Mouse (Mus musculus) midbrain, embryonic 14.5 days (tissue): Measurements from ENCODE around the gene March8. TPM values are rescaled to one million over a fixed set of nuclear protein-coding genes. Genes with fewer than 3 reads are reported as not detected.
"Not testable (repeated sequence)": the region's sequence is repeated elsewhere in the genome, so short reads cannot be mapped to it uniquely, and the experiment has no call there.

Experiments used
- ATAC-seq: fragments of 200-750 bp; cut with Nextera tagmentation; 2 replicates; pipeline ENCODE4 v1.8.0; 2017; ENCODE audit warnings: moderate number of reproducible peaks, moderate library complexity; ENCODE audit not compliant: low FRiP score, low TSS enrichment
- DNase-seq: peaks from one replicate; pipeline ENCODE4 v3.0.0-alpha.2; 2015
- H3K27ac ChIP-seq: fragments of 300-500 bp; sonication (generic); replicated peaks from 2 replicates; pipeline ENCODE4 v1.5.1; 2014; ENCODE audit warnings: mild to moderate bottlenecking, low read depth, low read length, moderate library complexity
- H3K27me3 ChIP-seq: fragments of 300-500 bp; sonication (generic); 2 replicates; pipeline ENCODE4 v1.6.1; 2014; ENCODE audit warnings: low read length, control low read depth, mixed read lengths; ENCODE audit not compliant: control insufficient read depth, insufficient read depth
- H3K36me3 ChIP-seq: fragments of 300-500 bp; sonication (generic); 2 replicates; pipeline ENCODE4 v1.6.1; 2014; ENCODE audit warnings: low read length, control low read depth; ENCODE audit not compliant: control insufficient read depth, insufficient read depth
- H3K4me1 ChIP-seq: fragments of 300-500 bp; sonication (generic); 2 replicates; pipeline ENCODE4 v1.6.1; 2014; ENCODE audit warnings: mild to moderate bottlenecking, antibody characterized with exemption, low read length, control low read depth; ENCODE audit not compliant: control insufficient read depth, insufficient read depth
- H3K4me2 ChIP-seq: fragments of 300-500 bp; sonication (generic); 2 replicates; pipeline ENCODE4 v1.6.1; 2014; ENCODE audit warnings: mild to moderate bottlenecking, low read length, moderate library complexity
- H3K4me3 ChIP-seq: fragments of 300-500 bp; sonication (generic); replicated peaks from 2 replicates; pipeline ENCODE4 v1.5.1; 2014; ENCODE audit warnings: low read depth, low read length
- H3K9ac ChIP-seq: fragments of 300-500 bp; sonication (generic); replicated peaks from 2 replicates; pipeline ENCODE4 v1.6.1; 2014; ENCODE audit warnings: mild to moderate bottlenecking, low read length, moderate library complexity
- H3K9me3 ChIP-seq: fragments of 300-500 bp; sonication (generic); 2 replicates; pipeline ENCODE4 v1.6.1; 2016; ENCODE audit warnings: low read length, control low read depth, mixed read lengths; ENCODE audit not compliant: control insufficient read depth
- WGBS: fragments of 180-500 bp; shearing (Covaris S2); extraction: QIAGEN DNeasy Blood & Tissue Kit; methylation state at CpG from one replicate; pipeline ENCODE4 v1.1.7; 2014; 5-methylcytosine and 5-hydroxymethylcytosine counted together
- polyA plus RNA-seq: library from polyadenylated mRNA; unstranded; fragments of >200 nt; fragmentation: Nextera tagmentation; extraction: Ambion mirVana; gene quantifications from 2 replicates; pipeline ENCODE4 v1.2.1, GENCODE M21; 2014

The March8 gene
- polyA plus RNA-seq, 1 experiment from 2014 or later, result 78.2 TPM

DNA sequence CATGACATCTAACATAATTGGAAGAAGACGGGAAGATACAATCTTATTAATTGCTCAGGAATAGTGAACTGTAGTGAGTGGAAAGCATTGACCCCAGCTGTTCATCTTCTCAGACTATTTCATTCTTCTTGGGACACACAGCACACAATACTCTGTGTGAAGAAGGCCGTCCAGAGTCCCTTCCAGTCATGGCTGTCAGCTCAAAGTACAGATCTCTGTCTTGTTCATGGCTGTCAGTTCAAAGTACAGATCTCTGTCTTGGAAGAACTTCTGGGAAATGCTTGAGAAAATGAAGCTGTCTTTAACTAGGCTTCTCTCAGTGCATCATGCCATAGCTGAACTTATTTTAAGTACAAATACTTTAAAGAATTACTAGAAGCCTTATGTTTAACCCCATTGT lies 10.1 kb downstream of the March8 start:
- no peak for ATAC-seq
- Histone ChIP-seq H3K4me3 (no peak overlapping the region), H3K27me3 (no peaks in the 10 kb centered on the region), H3K9me3 (no peaks in the 10 kb centered on the region), H3K4me1 (no peaks in the 10 kb centered on the region), H3K4me2 (no peak overlapping the region), H3K27ac (no peak overlapping the region), H3K9ac (no peak overlapping the region), H3K36me3 (no peaks in the 10 kb centered on the region)
- DNase-seq, result no peak
- 74% methylated on average over 2 of the region's 2 CpGs for WGBS

DNA sequence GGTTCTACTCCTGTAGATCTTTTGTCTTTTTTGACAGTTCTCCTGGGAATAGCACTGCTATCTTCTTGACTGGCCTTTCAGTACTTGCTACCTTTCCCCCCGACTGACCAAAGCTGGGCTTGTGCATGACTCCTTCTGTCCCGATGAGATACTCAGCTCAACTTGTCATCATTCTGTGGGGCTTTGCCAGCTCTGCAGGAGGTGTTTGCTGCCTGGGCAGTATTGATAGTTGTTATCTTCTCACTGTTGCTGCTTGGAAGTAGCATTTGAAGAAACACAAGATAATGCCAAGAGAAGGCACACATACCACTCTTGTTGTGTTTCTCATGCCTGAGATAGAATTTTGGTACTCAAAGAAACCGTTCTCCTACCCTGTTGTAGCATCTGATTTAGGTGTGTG lies 12.2 kb downstream of the March8 start:
- ATAC-seq (no peak), DNase-seq (no peak)
- Histone ChIP-seq H3K27me3 (no peaks in the 10 kb centered on the region), H3K4me3 (no peak overlapping the region), H3K36me3 (no peaks in the 10 kb centered on the region), H3K4me1 (no peaks in the 10 kb centered on the region), H3K4me2 (no peak overlapping the region), H3K9me3 (no peaks in the 10 kb centered on the region), H3K27ac (no peak overlapping the region), H3K9ac (no peak overlapping the region)
- 91% methylated on average over 3 of the region's 3 CpGs for WGBS

DNA sequence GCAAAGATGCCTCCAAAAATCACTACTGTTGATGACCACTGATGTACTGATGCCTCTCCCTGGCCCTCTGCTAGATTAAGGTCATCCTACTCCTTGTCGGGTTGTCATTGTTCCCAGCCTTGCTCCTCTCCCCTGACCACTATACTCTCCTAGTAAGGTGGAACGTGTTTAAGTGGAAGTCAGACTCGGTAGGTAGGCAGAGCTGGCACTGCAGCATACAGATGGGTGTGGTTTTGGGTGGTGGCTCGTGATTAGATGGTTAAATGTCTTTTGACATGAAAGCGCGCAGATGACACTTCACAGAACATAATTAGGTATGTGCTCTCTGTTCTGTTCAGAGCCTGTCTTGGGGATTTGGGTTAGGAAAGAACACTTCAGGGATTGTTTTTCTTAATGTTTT lies 12.8 kb downstream of the March8 start:
- no peak for DNase-seq
- no peak overlapping the region for H3K4me2 ChIP-seq
- no peak for ATAC-seq
- no peak overlapping the region for H3K4me3 ChIP-seq
- 88% methylated on average over 6 of the region's 6 CpGs for WGBS
- H3K36me3 ChIP-seq, result no peaks in the 10 kb centered on the region
- no peak overlapping the region for H3K9ac ChIP-seq
- H3K27me3 ChIP-seq, result no peaks in the 10 kb centered on the region
- no peaks in the 10 kb centered on the region for H3K4me1 ChIP-seq
- no peaks in the 10 kb centered on the region for H3K9me3 ChIP-seq
- no peak overlapping the region for H3K27ac ChIP-seq

DNA sequence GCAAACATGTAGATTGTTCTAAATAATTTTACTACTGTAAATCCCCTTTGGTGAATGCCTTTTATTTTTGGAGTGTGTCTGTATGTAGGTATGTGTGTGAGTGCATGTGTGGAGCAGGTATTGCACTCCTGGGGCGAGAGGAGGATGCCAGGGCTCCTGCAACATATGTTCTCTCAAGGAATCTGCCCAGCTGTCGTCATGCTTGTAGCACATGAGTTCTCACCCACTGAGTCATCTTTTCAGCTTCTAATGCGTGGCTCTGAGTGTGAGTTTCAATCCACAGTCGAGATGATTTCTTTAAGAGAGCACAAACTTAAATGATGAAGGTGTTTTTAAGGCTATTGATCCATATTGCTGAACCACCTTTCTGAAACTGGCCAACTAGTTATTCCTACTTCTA lies 13.7 kb downstream of the March8 start:
- WGBS, result 85% methylated on average over 4 of the region's 4 CpGs
- ATAC-seq, result no peak

DNA sequence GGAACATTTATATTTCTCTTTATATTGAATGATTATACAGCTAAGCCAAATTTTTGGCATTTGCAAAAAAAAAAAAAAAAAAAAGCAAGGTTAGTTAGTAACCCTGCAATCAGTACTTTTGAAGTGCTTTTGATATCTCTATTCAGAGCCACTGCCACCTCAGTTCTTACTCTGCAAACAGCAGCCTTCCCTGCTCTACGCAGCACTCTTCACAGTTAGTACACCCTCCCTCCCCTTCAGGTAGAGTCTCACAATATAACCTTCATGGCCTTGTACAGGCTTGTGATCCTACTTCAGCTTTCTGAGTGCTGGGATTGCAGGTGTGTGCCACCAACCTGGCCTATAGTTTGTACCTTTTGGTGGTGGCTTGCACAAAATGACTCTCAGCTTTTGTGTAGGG lies 15.6 kb downstream of the March8 start:
- Histone ChIP-seq H3K27ac (no peak overlapping the region), H3K4me3 (no peak overlapping the region), H3K4me2 (no peak overlapping the region), H3K36me3 (no peaks in the 10 kb centered on the region), H3K9ac (no peak overlapping the region), H3K9me3 (no peaks in the 10 kb centered on the region), H3K27me3 (no peaks in the 10 kb centered on the region), H3K4me1 (no peaks in the 10 kb centered on the region)
- no peak for ATAC-seq
- DNase-seq, result no peak
- WGBS, result 95% methylated on average over 1 of the region's 1 CpGs

More for the DNA sequence above, 13.7 kb downstream of the March8 start:
- Histone ChIP-seq H3K36me3 (no peaks in the 10 kb centered on the region), H3K4me2 (no peak overlapping the region), H3K27me3 (no peaks in the 10 kb centered on the region), H3K9me3 (no peaks in the 10 kb centered on the region), H3K4me3 (no peak overlapping the region), H3K27ac (no peak overlapping the region), H3K4me1 (no peaks in the 10 kb centered on the region), H3K9ac (no peak overlapping the region)
- DNase-seq, result no peak

DNA sequence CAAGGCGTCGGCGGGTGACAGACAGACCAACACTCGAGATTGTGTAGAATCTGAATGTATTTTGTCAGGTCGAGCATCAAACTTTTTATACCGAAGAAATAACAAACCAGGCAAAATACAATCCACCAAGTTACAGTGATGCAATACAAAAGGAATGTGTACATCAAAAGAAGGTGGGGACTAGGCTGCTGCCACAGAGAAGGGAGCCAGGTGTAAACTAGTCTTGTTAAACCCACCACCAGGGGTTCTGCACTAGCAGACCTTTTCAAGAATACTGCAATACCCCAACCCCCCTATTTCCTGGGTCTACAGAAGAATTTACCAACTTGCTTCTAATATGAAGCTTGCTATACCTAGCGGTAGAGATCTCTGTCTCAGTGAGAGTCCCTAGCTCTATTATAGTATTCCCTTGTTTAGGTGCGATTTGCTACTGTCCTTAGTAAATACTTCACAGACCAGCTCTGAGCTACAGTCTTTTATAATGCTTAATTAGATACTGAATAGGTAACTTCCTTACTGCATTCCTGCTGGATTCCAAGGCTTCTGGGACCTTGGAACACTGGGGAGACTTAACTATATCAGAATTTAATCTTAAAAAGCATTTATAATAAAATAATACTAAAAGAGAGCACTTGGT lies 18.6 kb downstream of the March8 start:
- not testable (repeated sequence) for H3K27ac ChIP-seq, H3K27me3 ChIP-seq, H3K4me1 ChIP-seq, H3K9ac ChIP-seq, H3K4me3 ChIP-seq, ATAC-seq, H3K36me3 ChIP-seq, H3K9me3 ChIP-seq, H3K4me2 ChIP-seq, DNase-seq
- WGBS, result 75% methylated on average over 8 of the region's 8 CpGs

DNA sequence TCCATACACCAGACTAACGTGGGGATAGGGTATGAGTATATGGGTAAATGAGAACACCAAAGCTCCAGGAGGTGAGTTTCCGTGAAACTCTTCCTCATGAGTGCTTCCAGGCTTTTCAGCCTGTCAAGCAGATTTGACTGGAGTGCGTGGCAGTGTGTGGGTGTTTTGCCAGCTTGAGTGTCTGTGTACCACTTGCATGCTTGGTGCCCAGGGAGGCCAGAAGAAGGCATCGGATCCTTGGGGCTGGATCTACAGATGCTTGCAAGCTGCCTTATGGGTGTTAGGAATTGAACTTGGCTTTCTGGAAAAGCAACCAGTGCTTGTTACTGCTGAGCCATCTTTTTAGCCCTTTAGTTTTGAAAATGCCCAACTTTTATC lies 19.1 kb downstream of the March8 start:
- no peaks in the 10 kb centered on the region for H3K4me1 ChIP-seq
- no peak for DNase-seq
- no peak for ATAC-seq
- no peak overlapping the region for H3K4me2 ChIP-seq
- H3K27me3 ChIP-seq, result no peaks in the 10 kb centered on the region
- no peaks in the 10 kb centered on the region for H3K9me3 ChIP-seq
- H3K27ac ChIP-seq, result no peak overlapping the region
- H3K4me3 ChIP-seq, result no peak overlapping the region
- 77% methylated on average over 4 of the region's 4 CpGs for WGBS
- no peaks in the 10 kb centered on the region for H3K36me3 ChIP-seq
- no peak overlapping the region for H3K9ac ChIP-seq

DNA sequence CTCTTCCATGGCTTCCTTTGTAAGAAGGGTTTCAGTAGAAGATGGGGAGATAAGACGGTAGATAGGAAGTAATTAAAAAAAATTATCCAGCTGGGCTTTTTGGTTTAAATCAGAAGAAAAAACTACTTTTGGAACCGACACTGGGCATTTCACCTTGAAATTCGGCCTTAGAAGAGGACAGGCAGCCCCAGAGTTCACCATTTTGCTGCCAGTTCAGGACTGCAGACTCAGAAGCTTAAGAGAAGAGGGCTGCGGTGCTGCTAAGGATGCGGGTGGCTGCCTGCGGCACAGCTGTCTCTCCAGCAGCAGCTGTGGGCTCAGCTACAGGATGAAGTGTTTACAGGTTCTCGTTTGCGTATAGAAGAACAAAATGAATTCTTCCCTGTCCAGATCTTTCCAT lies 20.2 kb downstream of the March8 start:
- Histone ChIP-seq H3K9ac (no peak overlapping the region), H3K27ac (no peak overlapping the region), H3K36me3 (no peaks in the 10 kb centered on the region), H3K27me3 (no peaks in the 10 kb centered on the region), H3K4me3 (no peak overlapping the region), H3K9me3 (no peaks in the 10 kb centered on the region), H3K4me1 (no peaks in the 10 kb centered on the region), H3K4me2 (no peak overlapping the region)
- WGBS, result 72% methylated on average over 8 of the region's 8 CpGs
- DNase-seq (no peak), ATAC-seq (no peak)

DNA sequence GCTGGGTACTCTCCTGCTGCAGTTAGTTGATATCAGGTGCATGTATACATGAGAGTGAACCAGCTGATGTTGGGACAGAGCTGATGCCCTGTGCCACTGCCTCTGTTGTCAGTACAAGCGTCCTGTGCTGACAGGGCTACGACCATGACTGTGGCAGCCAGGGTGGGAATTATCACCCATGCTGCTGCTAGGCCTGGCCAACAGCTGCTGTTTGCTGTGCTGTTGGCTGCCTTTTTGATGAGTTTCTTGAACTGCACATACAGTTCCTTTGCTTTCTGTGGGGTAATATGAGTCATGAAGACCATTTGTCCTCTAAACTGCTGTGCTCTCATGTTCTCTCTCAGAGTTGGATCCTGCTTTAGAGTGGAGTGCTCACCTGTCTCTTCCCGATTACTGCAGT lies 21.4 kb downstream of the March8 start:
- Histone ChIP-seq H3K27ac (no peak overlapping the region), H3K36me3 (no peaks in the 10 kb centered on the region), H3K4me3 (no peak overlapping the region), H3K9me3 (no peaks in the 10 kb centered on the region), H3K27me3 (no peaks in the 10 kb centered on the region), H3K4me2 (no peak overlapping the region), H3K9ac (no peak overlapping the region), H3K4me1 (no peaks in the 10 kb centered on the region)
- 87% methylated on average over 3 of the region's 3 CpGs for WGBS
- ATAC-seq (no peak), DNase-seq (no peak)
